Mouse (Mus musculus): ENCODE results near the gene Serac1.

GRCm38 (mm10) chr17:6001389-6001788, 78.2 kb downstream of the Serac1 start:
- TF ChIP-seq CTCF (IDR thresholded peaks at IDR 0.05; ENCODE audit: borderline replicate concordance, control insufficient read depth, extremely low read depth, insufficient read depth, low read length, poor library complexity) (no peak), POLR2A (IDR thresholded peaks at IDR 0.05; ENCODE audit: control insufficient read depth, extremely low read depth, insufficient read depth, low read length, poor library complexity) (no peak)
